Mouse (Mus musculus): ENCODE data around the gene Agk.

The Agk gene

DNA sequence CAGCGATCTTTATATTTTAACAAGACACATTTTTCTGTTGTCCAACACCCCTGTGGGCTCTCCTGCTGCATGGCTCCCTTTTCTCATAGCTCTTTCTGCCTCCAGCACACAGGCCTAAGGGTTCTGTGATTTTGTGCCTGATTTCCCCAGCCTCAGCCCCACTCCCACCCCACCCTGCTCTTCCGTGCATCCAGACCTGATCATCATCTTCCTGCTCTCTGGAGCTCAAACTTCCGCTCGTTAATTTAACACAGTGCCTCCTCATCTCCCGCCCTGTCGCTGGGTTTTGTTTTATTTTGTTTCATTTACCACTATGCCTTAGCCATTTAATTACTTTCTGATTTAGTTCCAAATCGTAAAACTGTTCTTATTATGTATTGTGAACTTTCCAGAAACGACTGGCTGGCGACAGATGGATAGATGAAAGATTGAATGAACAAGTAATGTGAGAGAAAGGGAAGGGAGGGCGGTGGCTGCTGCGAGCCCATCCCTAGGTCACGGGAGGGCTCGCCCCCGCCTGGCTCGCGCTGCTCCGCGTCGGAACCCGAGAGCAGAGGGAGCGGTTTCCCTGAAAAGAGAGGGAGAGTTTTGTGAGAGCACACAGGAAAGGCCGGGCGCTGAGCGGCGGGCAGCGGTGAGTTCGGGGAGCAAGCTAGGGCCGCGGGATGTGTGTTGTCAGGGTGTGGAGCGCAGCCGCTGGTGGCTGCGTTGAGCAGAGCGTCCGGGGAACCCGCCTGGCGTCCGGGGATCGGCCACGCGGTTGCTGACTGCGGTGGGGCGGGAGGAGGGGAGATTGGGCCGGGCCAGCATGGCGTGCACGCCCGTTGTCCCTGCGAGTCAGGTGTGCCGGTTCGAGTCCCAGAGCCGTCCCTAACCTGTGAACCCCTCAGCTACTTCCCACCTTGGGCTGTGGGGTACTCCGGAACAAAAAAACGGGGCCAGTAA, at the start of gene Agk:
Agk (plus strand) TSS at position 276 of the 945 bp plus-strand sequence.
- POLR2A ChIA-PET: interaction anchor here (0.6 to 2.4 kb wide), 35 partner anchors 8 to 851 kb away, joined by 3 to 49 read pairs (median 3); partner anchors contain the start of genes Mrps33 (in 3 of the 4) and Ssbp1 (in 2 of the 4)
- CTCF ChIA-PET: interaction anchor here in 1 of 4 experiments (0.6 to 1.4 kb wide), 2 partner anchors 89 to 150 kb away, joined by 3 to 5 read pairs; no protein-coding TSS in a partner anchor

DNA sequence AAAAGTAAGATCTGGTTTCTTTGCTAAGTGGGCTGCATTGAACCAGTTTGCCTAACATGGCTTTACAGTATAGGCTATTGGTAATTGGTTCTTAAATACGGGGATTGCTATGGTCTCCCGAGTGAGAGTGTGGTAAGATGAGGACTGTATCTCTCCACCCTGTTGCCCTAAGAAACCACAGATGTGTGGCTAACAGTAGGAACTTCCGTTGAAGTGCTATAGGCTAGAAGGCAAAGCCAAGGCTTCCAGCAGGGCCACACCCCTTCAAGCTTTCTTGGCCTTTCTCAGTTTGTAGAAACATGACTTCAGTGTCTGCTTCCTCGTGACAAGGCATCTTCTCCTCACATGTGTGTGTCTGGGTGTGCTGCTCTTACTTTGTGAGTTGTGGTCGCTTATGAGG, 24.3 kb upstream of the Agk start:
- ChIA-PET CTCF (no interaction called here), POLR2A (no interaction called here)

- ChIA-PET POLR2A (interaction anchor here in 2 of 4 experiments (0.8 to 1.2 kb wide), 3 partner anchors 22 to 47 kb away, joined by 3 to 7 read pairs (median 3); partner anchors contain the start of gene Agk (in 2 of the 2)), CTCF (interaction anchor here in 3 of 4 experiments (0.5 to 2.4 kb wide), 13 partner anchors 15 to 1034 kb away, joined by 3 to 13 read pairs (median 3); partner anchors contain the start of gene Mrps33 (in 1 of the 3))
These were observed 21.6 kb upstream of the Agk start for GRCm38 (mm10) chr6:40303379-40303778.

GRCm38 (mm10) chr6:40304972-40305371, 20.0 kb upstream of the Agk start:
- POLR2A ChIA-PET: interaction anchor here in 1 of 4 experiments (0.6 kb wide), 1 partner anchor 426 kb away, joined by 3 read pairs; no protein-coding TSS in a partner anchor
- CTCF ChIA-PET: interaction anchor here in 3 of 4 experiments (0.6 to 2.4 kb wide), 3 partner anchors 68 to 832 kb away, joined by 8 to 13 read pairs (median 11); no protein-coding TSS in a partner anchor

DNA sequence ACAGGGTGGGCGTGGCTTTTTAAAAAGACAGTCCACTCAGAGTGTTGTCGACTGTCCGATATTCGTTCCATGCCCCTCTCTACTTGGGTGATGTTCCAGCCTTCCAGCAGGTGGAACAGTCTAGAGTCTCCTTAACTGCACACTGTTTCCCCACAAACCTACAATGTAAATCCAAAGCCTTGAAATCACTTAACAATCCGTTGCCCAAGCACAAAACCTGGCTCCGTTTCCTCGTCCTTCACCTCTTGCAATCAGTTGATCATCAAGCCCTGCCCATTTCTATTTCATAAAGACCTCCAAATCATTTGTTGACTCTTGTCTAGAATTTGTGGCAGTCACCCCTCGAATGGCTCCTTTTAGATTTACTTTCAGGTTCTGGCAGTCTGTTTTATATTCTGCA, 1.4 kb downstream of the Agk start:
- ChIA-PET POLR2A (interaction anchor here in 3 of 4 experiments (0.9 to 2.4 kb wide), 11 partner anchors 7 to 771 kb away, joined by 3 to 49 read pairs (median 5); partner anchors contain the start of genes Mrps33 (in 1 of the 3) and Ssbp1 (in 1 of the 3)), CTCF (no interaction called here)

DNA sequence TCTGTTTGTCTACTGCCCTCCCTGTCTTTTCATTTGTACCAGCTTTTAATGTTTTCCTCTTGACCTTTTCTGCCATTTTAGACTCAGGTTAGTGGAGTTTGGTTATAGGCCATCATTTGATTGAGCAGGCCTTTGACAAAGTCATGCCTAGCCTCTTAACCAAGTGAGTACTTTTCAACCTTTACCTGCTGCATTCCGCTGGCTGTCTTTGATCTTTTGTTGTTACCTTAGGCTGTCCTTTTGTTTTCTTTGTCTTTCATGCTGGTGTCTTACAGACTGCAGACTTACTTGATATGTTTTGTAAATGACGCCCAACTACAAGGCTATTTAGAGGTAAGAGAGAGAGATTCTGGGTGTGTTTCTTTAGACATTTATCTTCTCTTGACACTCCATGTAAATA, 8.5 kb downstream of the Agk start:
- ChIA-PET CTCF (no interaction called here), POLR2A (interaction anchor here in 3 of 4 experiments (0.6 to 6.1 kb wide), 9 partner anchors 8 to 66 kb away, joined by 3 to 49 read pairs (median 4); partner anchors contain the start of gene Agk (in 2 of the 3))

GRCm38 (mm10) chr6:40336735-40337731, 12.1 kb downstream of the Agk start:
- ChIA-PET POLR2A (interaction anchor here in 2 of 4 experiments (0.5 to 6.1 kb wide), 6 partner anchors 8 to 14 kb away, joined by 3 to 49 read pairs (median 10); partner anchors contain the start of gene Agk (in 1 of the 2)), CTCF (interaction anchor here in 1 of 4 experiments (0.6 kb wide), 2 partner anchors 74 to 222 kb away, joined by 3 read pairs; no protein-coding TSS in a partner anchor)

- ChIA-PET POLR2A (interaction anchor here in 2 of 4 experiments (0.6 to 3.1 kb wide), 12 partner anchors 9 to 91 kb away, joined by 3 to 43 read pairs (median 4); partner anchors contain the start of gene Agk (in 1 of the 2)), CTCF (no interaction called here)
These were observed 22.2 kb downstream of the Agk start for GRCm38 (mm10) chr6:40346959-40347771.

GRCm38 (mm10) chr6:40347772-40348111, 22.8 kb downstream of the Agk start:
- CTCF ChIA-PET: no interaction called here

DNA sequence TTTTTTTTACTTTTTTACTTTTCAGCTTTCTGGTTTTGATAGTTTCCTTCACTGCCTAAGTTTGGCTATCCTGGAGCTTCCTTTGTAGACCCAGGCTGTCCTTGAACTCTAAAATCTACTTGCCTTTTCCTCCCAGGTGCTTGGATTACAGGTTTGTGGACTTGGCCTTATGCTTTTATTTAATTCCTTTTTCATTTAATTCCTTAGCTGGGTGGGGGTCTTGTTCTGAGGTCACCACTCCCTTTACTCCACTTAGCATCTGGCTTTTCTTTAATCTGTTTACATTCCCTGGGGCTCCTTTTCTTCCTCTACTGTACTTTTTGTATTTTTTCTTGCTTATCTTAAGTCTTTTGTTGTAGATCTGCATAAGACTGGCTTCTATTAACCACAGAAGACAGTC, 25.1 kb downstream of the Agk start:
- ChIA-PET CTCF (interaction anchor here in 2 of 4 experiments (0.9 to 1.3 kb wide), 2 partner anchors 43 to 114 kb away, joined by 3 to 4 read pairs; no protein-coding TSS in a partner anchor), POLR2A (interaction anchor here in 3 of 4 experiments (0.6 to 5.0 kb wide), 13 partner anchors 8 to 1496 kb away, joined by 3 to 25 read pairs (median 6); partner anchors contain the start of gene Agk (in 2 of the 3))

More at GRCm38 (mm10) chr6:40347772-40348111, 22.8 kb downstream of the Agk start:
- POLR2A ChIA-PET: interaction anchor here in 2 of 4 experiments (0.6 to 3.1 kb wide), 12 partner anchors 9 to 91 kb away, joined by 3 to 43 read pairs (median 4); partner anchors contain the start of gene Agk (in 1 of the 2)

GRCm38 (mm10) chr6:40350856-40351255, 25.9 kb downstream of the Agk start:
- CTCF ChIA-PET: interaction anchor here in 2 of 4 experiments (0.6 to 1.3 kb wide), 2 partner anchors 115 to 1425 kb away, joined by 4 to 5 read pairs; no protein-coding TSS in a partner anchor
- POLR2A ChIA-PET: interaction anchor here in 2 of 4 experiments (0.7 to 5.0 kb wide), 11 partner anchors 9 to 791 kb away, joined by 3 to 25 read pairs (median 6); partner anchors contain the start of gene Agk (in 2 of the 2)

GRCm38 (mm10) chr6:40353360-40353759, 28.4 kb downstream of the Agk start:
- CTCF ChIA-PET: interaction anchor here in 1 of 4 experiments (0.8 to 1.0 kb wide), 2 partner anchors 71 to 1227 kb away, joined by 3 read pairs; no protein-coding TSS in a partner anchor

DNA sequence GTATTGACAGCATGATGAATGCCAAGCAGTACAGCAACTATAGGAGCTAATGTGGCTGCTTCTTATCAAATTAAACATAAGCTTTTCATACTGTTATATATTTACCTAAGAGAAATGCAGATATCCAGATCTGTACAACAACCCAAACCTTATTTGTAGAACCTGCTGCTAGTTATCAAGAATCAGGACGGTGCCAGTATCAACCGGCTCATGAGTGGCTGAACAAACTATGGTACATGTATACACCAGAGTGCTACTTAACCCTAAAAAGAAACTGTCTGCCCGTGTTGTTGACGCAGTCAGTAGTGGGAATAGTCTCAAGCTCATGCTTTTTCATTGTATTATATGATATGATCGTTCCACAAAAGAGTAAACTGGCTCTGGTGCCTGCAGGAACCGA, 46.1 kb downstream of the Agk start:
- ChIA-PET CTCF (interaction anchor here in 1 of 4 experiments (0.8 kb wide), 1 partner anchor 59 kb away, joined by 3 read pairs; no protein-coding TSS in a partner anchor), POLR2A (no interaction called here)

More at GRCm38 (mm10) chr6:40353360-40353759, 28.4 kb downstream of the Agk start:
- POLR2A ChIA-PET: interaction anchor here in 3 of 4 experiments (0.6 to 5.0 kb wide), 6 partner anchors 12 to 81 kb away, joined by 3 to 17 read pairs (median 3); partner anchors contain the start of gene Agk (in 1 of the 3)

- CTCF ChIA-PET: no interaction called here
- POLR2A ChIA-PET: no interaction called here
These were observed 55.2 kb downstream of the Agk start for GRCm38 (mm10) chr6:40380181-40380580.

GRCm38 (mm10) chr6:40381908-40382307, 56.9 kb downstream of the Agk start:
- CTCF ChIA-PET: no interaction called here
- POLR2A ChIA-PET: no interaction called here

GRCm38 (mm10) chr6:40385682-40386081, 60.7 kb downstream of the Agk start:
- ChIA-PET POLR2A (no interaction called here), CTCF (no interaction called here)

GRCm38 (mm10) chr6:40388660-40389059, 63.7 kb downstream of the Agk start:
- CTCF ChIA-PET: interaction anchor here in 2 of 4 experiments (0.8 to 2.0 kb wide), 2 partner anchors 152 to 540 kb away, joined by 3 to 4 read pairs; no protein-coding TSS in a partner anchor
- POLR2A ChIA-PET: interaction anchor here in 1 of 4 experiments (0.8 kb wide), 1 partner anchor 34 kb away, joined by 3 read pairs; no protein-coding TSS in a partner anchor
